Mouse (Mus musculus) gastrocnemius, postnatal 25 days (tissue): ENCODE results near the gene C8a. TPM values are rescaled to one million over a fixed set of nuclear protein-coding genes. Genes with fewer than 3 reads are reported as not detected.

ENCODE experiments used
- DNase-seq: peaks from one replicate; pipeline ENCODE4 v3.0.0; 2022
- long read RNA-seq, 2 experiments: library from polyadenylated mRNA; stranded (forward); transcript quantifications; one replicate each; pipeline ENCODE4 v2.0.0; 2021
- total RNA-seq, 2 experiments: library from RNA; stranded (reverse); gene quantifications; 1 replicate in 1 of 2; 2 replicates in 1 of 2; pipeline ENCODE4 v1.2.3; 2021

Gene C8a
- total RNA-seq = not detected
- long read RNA-seq, experiment 1 = 0 reads
- long read RNA-seq, experiment 2 = 0 reads

DNA sequence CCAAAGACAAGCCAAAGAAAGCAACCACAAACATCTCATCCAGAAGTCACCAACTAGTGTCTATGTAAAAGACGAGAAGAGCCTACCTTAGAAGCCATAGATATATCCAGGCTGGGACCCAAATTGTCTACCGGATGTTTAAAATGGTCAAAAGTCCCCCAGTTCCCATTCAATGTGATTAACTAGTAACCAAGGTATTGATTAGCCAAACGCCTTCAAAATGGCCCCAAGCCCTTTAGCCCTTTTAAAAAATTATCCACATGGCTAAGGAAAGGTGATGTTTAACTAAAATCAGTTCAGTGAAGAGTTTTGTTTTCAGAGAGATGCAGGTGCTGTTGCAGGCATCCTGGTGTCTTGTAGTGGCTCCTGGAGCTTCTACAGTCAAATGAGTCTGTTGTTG is at the start of gene C8a:
Gene C8a (minus strand): TSS at position 76 of the 400 bp plus-strand sequence.
- no peak for DNase-seq

DNA sequence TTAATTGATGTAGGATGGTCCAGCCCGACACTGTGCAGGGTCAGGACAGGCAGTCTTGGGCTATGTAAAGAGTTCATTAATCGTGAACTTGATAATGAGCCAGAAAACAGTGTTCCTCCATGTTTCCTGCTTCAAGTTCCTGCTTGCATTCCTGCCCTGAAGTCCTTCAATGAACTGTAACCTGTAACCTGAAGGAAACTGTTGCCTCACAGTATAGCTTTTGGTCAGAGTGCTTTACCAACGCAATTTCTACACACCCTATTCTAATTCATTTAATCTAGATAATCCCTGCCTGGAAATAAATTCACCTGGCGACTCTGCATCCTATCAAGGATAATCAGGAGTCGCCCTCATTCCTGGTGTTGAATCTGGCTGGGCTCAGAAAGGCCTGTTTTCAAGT is 49.2 kb upstream of the C8a start:
- DNase-seq = no peak

DNA sequence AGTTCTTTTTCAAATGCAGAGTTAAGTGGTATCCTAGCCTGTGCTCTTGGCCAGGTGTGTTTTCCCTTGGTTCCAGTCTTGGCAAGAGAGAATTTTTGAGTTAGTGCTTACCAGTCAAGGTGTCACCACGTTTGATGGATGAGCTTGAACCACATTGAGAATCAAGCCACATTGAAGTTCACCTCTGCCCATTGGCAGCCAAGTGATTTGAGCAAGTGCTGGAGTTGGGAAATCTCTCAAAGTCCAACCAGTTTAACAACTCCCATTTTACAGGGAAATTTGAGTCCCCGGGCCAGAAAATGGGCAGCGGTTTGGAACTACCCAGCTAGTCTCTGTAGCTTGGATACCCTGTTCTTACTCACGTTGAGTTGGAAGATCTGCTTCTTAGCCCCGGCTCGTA is 41.8 kb upstream of the C8a start:
- DNase-seq = no peak

DNA sequence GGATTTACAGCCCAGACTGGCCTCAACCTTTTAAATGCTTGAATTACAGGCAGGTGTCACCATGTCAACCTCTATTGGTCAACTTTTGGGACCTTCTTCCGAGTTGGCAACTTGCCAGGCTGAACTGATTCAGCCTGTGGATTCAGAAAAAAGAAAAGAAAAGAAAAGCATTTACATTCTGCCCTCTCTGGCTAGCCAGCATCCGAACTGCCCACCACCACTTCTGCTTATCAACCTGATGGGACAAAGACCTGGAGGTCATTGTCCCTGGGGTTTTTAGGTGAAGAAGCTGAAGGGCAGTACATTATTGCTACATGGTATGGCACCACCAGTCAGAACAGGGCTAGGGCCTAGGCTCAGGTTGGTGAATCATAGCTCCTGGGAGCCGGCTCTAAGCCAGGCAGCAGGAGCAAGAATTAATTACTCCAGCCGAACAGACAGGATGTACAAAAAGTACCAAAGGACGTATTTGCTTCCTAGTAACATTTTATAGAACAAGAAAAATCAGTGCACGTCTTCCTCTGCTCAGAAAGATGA is 38.6 kb upstream of the C8a start:
- no peak for DNase-seq

DNA sequence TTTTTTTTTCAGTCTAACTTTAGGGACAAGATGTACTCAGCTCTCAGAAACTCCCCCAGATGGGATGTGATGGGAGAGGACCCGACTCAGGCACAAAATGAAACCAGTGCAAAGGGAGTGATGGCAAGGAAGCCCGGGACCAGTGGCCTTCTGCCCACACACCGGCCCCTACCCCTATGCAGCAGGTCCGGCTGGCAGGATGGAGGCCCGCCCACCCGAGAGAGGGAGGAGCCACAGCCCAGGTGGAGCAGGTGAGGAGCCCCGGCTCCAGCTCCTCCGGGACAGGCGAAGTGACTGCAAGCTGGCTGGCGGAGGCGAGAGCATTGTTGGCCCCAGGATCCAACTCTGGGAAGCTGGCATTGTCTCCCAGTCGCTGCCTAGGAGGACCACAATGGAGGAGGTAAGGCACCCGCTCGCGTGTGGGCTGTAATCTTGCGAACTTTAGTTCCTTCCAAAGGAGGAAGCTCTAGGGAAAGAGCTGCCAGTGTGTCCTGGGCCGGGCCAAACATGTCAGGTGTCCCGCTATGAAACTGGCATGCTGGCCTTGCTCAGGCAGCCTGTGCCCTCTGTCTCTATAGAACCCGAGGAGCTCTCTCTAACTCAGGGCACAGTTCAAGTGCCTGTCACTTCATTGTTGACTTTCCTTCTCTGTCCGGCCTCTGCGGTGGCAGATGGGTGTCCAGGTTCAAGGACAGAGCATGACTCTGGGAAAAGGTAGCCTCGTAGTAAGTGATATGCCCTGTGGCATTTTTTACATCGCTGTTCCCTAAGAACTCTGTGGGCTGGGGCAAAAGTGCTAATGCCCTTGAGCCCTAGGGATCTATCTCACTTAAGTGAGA is 37.3 kb upstream of the C8a start, which contains the start of gene Fyb2:
Gene Fyb2 (plus strand): TSS at position 166 of the 839 bp plus-strand sequence.
- DNase-seq = no peak

DNA sequence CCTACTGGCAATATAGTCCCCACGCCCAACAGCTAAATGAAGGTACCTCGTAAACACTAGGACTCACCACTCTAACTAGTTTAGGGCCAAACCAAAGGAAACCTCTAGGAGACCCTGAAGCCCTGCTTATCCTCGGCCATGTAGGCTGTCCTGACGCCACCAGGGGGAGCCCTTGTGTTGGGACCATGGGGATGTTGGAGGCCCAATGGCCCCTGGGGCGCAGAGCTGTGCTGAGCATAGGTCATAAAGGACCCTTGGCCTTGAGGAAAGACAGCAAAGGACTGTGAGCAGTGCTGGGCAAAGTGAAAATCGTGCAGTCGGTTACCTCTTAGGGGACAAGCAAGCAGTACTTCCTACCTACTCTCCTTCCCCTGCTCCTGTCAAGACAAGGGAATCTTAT is 35.5 kb upstream of the C8a start:
- DNase-seq = peak; percentile 46

DNA sequence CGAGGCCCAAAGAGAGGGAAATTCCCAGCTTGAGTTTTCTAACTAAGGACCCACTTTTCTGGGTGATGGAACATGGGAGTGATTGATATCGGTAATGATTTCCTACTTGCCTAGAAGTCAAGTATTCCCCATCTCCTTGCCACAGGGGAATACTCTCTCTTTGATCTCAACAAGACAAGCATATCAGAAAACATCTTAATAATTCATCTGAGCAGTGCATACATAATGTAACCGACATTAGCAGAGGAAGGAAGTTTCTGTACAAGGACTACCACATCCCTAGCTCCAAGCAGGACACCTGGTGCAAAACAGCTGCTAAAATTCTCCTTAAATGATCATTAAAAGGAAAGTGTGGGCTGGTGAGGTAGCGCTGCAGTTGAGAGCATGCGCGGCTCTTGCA is 28.9 kb upstream of the C8a start:
- DNase-seq = no peak

DNA sequence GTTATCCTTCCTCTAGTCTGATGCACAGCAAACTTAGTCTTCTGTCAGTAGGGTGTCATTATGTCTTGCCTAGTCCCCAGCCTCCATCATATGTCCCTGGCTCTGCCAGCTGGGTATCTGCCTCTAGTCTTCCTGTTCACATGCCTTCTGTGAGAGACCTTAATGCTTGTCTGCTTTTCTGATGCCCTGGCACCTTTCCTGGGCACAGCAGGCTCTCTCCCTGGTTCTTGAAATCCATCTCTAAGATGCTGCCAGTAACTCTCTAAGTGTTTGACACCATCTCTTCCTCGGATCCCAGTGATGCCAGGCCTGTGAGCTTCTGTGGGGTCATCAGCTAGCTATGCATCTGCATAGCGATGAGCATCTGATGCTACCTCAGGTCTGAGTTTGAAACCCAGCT is 26.6 kb upstream of the C8a start:
- no peak for DNase-seq

DNA sequence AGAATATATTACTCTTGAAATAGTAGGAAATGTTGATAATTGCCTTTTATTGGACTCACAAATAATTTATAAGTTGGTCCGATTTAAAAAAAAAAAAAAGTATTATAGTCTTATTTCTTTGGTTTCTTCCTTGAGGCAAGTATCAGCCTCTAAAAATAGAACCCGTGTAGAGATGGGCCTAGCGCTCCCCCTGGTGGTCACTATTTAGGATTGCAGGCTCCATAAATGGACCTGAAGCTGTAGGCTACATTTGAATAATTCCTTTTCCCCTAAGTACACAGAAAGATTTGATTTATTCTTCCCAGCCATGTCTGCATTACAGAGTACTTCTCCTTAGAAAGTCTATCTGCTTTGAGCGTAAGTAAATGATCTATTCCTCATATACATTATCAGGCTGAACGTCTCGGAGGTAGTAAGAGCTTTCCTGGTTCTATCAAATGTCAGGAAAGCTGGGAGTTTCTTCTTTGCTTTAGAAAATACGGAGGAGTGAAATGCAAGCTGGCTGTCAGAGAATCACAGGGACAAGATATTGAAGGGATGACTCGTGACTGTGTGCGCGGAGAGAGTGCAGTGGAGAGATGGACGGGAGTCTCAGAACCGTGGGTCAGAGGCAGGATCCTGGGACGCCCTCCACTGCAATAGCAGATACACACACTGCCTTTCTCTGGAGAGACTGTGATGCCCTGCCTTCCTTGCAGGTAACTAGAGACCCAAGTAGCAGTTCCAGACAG is 18.0 kb upstream of the C8a start:
- DNase-seq = no peak

DNA sequence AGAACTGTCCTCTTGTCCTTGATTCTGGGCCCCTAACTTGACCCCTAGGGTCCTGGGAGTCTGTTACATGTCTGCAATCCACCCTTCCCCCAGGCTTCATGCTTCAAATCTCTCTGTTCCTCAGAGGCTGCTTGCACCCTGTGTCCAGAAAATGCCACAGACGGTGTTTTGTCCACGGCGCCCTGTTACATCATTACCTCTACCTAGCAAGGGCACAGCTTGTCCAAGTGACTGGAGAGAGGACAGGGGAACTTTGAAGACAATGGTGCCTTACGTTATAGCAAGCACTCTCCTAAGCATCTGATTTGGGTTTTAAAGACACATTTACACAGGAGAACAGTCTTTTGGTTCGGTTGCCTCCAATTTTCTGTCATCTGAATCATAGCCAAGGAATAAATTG is 17.4 kb upstream of the C8a start:
- DNase-seq = no peak

DNA sequence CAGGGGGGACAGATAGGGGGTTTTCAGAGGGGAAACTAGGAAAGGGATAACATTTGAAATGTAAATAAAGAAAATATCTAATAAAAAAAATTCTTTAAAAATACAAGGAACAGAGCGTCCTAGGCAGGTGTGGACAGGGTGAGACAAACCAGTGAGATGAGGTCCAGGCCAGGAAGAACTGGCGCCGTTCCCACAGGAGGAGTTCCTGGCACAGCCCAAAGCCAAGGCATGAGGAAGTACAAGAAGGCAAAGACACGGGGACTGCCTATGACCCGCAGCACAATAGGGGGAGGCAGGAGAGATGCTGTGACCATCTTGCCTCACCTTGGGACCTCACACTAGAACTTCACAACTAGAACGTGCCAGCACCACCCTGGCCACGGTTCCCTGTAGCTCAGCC is 15.5 kb upstream of the C8a start:
- no peak for DNase-seq

DNA sequence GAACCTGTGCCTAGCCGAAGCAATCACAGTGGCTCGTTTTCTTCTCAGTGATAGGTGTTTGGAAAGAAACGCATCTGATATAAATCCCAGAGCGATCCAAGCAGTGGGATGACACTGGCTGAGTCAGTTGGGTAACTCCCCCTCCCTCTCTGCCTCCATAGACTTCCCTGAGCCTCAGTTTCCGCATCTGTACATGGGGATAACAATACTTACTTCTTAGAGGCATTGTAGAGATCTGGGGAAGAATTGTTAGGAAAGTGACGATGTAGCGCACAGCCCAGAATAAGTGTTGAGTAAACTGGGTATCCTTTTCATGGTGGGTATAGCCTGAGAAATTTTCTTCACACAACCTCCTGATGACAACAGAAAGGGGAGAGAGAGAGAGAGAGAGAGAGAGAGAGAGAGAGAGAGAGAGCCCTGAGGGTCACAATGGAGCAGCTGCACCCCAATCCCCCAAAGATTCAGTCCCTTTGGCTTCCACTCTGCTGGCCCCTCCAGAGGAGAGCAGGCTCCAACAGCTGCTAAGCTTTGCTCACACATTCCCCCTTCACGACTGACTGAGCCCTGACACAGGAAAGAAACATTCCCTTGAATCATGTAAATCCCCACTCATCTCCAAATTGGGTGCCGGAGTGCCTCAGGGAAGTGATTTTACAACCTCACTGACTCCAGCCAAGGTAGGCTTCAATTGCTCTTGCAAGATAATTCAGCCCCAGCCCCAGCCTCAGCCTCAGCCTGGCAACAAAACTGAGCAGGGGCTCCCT is 12.5 kb upstream of the C8a start:
- no peak for DNase-seq

DNA sequence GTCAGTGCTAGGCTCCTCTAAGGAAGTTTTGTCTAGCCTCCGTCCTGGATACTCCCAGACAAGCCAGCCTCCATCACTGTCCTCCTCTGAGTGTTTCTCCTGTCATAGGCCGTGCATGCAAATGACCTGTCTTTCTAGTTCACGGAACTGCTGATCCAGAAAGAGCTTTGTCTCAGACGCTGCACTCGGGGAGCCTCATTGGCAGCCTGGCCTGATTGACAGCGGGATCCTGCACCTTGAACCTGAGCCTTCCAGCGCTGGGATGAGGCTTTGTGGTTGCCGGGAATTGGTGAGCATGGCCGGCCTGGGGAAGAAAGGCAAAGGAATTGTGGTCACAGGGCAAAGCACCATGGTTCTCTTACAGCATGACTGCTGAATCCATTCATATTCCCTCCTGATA is 11.3 kb upstream of the C8a start:
- DNase-seq = no peak

DNA sequence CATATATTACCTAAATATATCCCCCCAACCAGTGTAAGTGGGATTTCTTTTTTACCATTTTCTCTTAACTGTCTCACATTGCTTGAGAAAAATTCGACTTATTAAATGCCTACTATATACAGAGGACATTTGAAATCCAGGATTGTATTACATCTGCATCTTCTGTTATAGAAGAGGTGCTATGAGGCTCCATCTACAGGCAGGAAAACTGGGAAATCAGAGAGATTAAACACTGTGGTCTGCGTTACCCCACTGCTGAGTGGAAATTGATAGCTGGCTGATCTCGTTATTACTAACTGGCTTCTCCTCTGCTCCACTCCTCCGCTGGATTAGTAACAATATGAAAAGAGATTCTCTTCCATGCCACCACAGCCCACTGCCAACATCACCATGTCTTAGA is 366 bp downstream of the C8a start:
- DNase-seq = no peak

DNA sequence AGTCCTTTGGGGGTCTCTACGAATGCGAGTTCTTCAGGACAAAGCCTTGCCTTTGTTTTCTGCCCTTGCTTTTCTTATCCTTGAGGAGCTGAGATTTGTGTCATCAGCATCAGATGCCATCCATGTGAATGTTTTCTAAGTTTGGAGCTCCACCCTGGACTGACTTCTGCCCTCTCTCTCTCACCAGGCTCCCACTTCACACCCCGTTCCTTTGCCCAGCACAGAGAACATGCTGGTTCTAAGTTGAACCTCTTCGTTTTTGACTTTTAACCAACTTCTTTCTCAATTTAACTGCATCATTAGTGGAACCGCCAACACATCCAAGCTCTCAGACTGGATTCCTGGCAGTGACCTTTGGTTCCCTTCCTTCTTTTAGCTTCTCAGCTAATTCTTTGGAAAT is 6.0 kb downstream of the C8a start:
- no peak for DNase-seq

DNA sequence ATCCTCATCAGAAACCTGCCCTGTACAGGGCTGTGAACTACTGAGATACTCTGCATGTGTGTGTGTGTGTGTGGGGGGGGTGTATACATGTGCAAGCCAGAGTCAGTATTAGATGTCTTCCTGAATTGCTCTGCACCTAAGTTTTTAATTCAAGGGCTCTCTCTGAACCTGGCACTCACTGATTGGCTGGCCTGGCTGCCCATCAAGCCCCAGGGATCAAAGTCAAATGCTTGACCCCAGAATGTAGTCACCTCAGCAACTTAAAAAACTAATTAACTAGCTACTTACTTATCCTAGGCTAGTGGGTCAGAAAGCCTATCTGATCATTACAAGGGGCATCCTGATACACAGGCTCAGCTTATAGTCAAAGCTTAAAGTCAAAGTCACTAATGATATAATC is 6.6 kb downstream of the C8a start:
- no peak for DNase-seq

DNA sequence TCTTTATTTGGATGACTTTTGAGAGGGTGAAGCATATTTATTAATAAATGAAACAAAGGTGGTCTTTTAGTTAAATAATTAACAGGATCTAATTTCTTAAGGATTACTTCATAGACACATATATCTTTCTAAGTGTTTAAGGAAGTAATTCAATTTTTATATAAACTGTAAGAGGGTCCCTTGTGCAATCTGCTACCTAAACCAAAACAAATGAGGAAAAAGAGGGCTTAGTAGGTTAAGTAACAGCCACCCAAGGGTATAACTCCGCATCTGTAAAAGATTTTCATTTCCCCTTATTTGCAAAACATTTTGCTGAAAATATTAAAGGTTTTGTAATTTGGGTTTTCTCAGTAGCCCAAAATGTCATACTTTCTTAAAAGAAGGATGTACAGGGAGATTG is 11.8 kb downstream of the C8a start:
- DNase-seq = no peak

DNA sequence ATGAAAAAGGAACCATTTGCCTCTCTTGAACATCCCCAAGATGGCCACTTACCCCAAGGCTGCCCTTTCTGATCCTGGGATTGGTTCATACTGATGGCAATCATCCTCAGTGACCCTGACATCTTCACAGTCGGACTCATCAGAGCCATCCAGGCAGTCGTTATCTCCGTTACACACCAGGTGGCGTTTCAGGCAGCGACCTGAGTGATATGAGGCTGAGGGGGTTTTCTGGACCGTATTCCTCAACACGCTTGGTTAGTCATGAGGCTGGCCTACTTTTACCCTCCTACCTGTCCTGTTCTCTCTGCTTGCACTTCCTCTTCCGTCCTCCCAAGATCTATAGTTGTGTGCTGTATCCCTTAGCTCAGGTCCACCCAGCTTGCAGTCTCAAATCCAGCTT is 15.0 kb downstream of the C8a start:
- no peak for DNase-seq

DNA sequence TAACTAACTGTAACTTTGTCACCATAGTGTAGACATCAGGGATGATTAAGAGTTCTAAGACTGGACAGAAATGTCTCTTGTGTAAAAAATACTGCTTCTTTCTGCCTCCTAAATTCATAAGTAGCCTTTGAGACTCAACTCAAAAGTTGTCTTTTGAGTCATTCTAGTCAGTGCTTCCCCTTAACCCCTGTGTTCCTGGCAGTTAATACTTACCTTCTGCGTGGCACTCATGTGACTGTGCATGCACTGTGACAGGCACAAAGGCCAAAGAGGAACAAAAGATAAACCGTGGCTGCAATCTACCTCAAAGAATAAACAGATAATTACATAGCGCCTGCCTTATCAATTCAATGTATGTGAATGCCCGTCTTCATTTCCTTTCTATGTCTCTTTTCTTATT is 18.4 kb downstream of the C8a start:
- DNase-seq = no peak

DNA sequence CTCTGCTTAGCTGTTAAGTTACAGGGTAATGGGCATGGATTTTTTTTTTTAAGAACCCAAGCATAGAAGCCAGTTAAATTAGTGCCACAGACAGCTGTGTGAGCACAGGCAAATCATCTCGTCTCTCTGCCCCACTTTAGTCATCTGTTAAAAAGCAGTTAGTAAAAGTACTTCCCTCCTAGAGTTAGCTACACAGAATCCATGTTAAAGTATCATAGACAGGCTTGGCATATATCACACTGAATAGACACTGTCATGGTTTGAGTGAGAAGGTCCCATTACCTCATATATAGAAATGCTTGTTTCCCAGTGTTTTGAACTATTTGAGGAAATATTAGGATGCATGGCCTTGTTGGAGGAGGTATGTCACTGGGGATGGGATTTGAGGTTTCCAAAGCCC is 19.2 kb downstream of the C8a start, which contains the start of gene Gm17662:
Gene Gm17662 (plus strand): TSS at position 301 of the 400 bp plus-strand sequence.
- no peak for DNase-seq

DNA sequence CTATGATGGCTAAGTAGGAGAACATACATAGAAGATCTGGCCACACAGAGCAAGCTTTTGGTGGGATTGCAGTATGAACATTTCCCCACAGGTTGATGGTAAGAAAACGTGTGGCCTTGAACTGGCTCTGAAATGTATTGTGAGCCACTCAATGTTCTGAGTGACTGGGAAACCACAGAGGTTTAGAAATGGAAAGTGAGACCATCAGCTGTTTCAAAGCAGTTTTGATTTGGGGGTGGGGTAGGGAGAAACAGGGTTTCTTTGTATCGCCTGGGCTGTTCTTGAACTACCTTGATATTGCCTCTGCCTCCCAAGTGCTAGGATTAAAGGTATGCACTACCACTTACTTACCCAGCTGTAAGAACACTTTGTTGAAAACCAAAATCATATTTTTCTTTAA is 21.0 kb downstream of the C8a start:
- no peak for DNase-seq

DNA sequence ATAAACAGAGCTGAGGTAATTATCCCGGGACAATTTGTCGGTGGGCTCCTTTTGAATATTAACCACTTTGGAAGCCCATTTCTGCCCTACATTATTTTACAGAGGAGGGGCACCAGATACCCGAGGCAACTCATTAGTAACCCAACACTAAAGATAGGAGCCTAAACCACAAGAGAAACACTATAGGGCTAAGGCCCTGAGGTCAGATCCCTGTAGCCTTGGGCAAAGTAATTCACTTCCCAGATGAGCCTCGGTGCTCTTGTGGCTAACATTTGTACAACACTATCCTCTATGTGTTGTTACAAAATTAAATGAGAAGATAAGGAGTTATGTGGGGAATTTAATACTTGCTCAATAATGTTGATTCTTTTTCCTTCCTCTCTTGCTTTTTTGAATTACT is 32.7 kb downstream of the C8a start:
- DNase-seq = no peak

DNA sequence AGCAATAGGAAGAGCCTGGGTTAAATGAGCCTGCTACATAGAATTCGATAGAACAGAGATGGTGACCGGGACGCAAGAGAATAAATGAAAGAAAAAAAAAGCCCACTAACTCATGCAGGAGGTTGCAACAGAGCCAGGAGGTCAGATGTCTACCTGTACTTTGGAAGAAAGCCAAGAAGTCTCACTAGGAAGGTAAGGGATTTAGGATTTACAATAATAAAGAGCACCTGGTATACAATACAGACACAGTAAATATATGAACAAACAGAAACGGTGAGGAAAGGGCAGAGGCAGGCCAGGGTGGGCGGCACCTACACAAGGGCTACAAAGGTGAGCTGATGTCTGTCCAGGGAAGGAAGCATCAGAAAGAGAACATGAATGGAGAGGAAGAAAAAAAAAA is 34.0 kb downstream of the C8a start:
- DNase-seq = no peak
